Mouse (Mus musculus) left cerebral cortex, postnatal 25 days (tissue): Measurements from ENCODE around the gene Arrdc2. TPM values are rescaled to one million over a fixed set of nuclear protein-coding genes. Genes with fewer than 3 reads are reported as not detected.
A peak's percentile ranks its signal among the peaks of the same experiment; 100 is the strongest.
"Not testable (repeated sequence)": the region's sequence is repeated elsewhere in the genome, so short reads cannot be mapped to it uniquely, and the experiment has no call there.

Source experiments
- DNase-seq, 2 experiments: peaks; one replicate each; pipeline ENCODE4 v3.0.0; 2022; ENCODE audit warnings: low spot score in 2 of 2, mixed read lengths in 1 of 2
- intact Hi-C: fragments of 180-260 bp; cut with DNase I; formaldehyde crosslinking; loops from one replicate; pipeline ENCODE4 v1.15.1; 2025
- total RNA-seq, 2 experiments: library from RNA; stranded (reverse); gene quantifications; 2 replicates each; pipeline ENCODE4 v1.2.3; 2021

The Arrdc2 gene
- total RNA-seq, 2 experiments from 2014 or later: 9.5 to 12.2 TPM

DNA sequence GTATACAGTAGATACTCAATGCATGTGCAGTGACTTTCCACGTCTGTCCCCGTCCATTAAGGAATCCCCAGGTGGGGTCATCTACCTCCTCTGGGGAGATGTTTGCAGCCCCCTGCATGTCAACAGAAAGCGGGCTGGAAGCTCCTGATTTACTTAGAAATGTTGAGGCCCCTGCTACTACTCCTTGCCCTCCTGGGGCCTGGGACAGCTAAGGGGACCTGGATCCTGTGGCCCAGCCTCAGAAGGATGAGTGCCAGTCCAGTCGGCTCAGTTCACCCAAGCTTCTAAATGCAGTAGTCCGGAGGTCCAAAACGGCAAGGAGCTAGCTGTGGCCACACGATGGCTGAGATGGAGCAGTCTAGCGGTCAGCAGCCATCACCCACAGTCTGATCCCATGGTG, 4.4 kb upstream of the Arrdc2 start:
- intact Hi-C loops: loop anchor here (1.0 kb wide), 1 partner anchor 25 kb away; no protein-coding TSS in a partner anchor
- no peak for DNase-seq

DNA sequence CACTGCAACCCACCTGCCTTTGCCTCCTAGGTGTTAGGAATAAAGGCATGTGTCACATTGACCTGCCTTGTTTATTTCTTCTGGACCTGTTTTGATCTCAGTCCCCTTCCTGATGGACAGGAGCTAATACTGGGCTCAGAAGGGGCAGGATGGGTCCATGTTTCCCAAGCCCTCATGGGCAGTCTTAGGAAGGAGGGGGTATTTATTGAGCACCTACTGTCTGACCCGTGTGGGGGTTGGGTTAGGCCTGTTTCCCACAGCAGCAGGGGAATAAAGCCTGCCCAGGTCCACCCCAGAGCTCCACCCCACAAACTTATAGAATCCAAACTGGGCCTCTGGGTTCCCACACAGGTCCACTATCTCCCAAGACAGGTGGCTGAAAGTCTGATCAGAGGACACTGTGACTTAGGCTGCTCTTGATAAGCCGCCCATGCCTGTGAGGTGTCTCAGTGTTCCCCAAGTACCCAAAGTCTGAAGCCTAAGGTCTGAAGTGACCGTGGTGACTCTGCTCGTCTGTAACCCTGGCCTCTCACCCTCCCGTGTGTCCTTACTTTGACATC, 3.8 kb upstream of the Arrdc2 start:
- intact Hi-C loops: no loop called here
- no peak for DNase-seq

DNA sequence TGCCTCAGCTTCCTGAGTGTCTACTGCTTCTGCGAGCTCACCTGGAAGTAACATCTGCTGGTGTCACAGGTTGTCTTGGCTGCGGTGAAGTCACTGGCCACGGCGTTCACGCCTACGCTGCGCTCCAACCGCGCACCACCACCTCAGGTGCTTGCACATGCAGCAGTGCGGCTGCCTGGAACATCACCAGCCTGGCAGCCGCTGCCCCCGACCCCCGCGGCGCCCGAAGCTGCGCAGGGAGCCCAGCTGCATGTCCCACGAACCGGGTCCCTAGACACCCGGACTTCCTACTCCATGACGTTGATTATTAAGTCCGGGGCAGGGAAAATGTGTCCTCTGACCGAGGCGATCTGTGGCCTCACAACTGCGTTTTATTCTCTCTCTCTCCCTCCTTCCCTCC, 3.0 kb upstream of the Arrdc2 start:
- intact Hi-C loops: no loop called here
- DNase-seq: no peak

DNA sequence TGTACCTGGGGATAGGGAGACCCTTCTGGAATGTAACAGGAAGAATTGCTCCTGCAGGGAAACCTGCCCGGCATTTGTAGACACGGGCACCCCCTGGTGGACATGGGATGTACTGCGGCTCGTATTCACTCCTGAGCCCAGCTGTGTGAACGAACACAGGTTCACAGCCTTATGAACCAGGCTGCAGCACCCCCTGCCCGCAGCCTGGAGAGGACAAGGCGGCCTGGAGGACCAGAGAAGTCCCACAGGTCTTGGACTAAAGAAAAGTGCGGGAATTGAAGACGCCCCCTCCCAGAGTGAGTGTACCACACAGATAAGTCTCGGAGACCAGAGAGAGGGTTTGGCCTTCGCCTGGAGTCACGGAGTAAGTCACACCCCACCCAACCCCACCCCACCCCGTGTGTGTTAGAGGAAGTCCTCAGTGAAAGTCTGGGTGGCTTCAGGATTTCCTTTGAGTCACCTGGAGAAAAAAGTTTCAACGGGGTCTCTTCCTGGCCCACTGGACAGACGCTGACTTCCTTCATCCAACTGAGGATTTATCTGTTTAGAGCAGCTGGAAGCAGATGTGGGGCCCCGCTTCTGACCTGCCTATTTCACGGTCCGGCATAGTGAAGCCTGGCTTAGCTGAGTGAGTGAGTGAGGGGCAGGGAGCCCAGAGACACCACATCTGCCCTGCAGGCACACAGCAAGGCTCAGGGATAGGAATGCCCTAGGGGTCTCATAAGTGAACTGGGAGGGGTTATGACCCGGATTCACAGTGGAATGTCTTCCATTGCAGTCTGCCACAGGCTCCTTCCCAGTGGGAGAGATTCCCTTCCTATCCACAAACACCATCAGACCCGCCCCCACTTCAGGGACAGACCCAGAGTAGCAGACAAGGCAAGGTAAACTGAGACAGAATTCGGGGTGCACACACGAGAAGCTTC, 1.9 kb upstream of the Arrdc2 start:
- intact Hi-C loops: loop anchor here (1.0 to 2.0 kb wide), 3 partner anchors 20 to 121 kb away; no protein-coding TSS in a partner anchor
- DNase-seq: peak; percentile 88 to 90

DNA sequence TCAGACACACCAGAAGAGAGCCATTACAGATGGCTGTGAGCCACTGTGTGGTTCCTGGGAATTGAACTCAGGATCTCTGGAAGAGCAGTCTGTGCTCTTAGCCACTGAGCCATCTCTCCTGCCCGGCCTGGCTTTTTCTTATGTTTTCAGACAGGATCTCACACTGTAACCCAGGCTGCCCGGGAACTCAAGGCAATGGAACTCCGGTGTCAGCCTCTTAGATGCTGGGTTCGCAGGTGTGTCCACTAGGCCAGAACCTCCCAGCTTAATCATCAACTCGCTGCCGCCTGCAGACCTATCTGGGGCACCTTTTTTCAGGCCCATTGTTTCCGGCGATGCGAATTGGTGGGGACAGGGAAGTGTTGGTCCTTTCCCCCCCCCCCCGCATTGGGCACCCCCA, 1.1 kb upstream of the Arrdc2 start:
- no peak for DNase-seq
- intact Hi-C loops: loop anchor here (2.0 kb wide), 1 partner anchor 78 kb away; no protein-coding TSS in a partner anchor

DNA sequence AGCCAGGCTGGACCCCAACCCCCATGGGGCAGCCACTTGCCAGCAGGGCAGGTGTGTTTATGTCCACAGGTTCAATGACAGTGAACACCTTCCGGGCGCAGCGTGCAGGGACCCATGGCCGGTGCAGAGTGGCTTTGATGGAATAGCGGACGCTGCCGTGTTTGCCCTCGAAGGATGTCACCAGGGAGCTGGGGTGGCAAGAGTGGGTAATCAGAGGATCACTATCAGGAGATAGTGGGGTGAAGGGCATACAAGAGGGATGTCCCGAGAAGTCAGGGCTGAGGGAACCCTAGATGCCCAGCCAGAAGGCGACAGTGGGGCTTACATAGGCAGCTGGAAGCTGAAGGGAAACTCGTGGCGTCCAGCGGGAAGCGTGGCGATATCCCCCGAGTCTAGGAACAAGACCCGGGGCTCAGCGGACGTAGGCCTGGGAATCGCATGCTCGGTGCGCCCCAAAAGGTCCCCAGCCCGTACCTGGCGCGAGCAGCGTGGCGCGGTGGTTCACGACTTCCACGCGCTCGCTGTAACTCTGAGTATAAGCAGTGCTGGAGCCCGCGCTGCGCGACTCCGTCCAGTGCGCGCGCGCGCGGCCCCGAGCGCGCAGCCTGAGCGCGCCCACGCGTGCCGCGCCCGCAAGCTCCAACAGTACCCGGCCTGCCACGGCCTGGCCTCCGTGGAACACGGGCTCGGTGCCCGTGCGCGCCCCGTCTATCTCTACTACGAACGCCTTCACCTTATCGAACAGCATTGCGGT, 689 bp downstream of the Arrdc2 start:
- intact Hi-C loops: loop anchor here (2.0 kb wide), 1 partner anchor 34 kb away; the partner anchor contains the start of gene Mast3
- no peak for DNase-seq

DNA sequence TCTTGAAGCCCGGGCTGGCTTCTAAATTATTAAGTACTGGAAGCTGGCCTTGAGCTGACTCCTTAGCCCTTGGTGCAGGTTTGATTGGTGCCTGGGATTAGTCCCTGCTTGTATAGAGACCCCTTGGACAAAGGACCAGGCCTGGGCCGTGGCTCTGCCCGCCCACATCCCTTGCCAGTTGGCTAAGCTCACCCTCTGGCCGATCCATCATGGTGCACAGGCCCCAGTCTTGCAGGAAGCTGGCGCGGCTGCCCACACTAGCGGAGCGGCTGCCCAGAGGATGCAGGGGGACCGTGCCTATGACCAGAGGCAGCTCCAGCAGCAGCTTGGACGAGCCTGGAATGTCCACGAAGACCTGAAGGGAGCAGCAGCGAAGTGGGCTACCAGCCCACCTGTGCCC, 2.9 kb downstream of the Arrdc2 start:
- intact Hi-C loops: no loop called here
- DNase-seq: no peak

DNA sequence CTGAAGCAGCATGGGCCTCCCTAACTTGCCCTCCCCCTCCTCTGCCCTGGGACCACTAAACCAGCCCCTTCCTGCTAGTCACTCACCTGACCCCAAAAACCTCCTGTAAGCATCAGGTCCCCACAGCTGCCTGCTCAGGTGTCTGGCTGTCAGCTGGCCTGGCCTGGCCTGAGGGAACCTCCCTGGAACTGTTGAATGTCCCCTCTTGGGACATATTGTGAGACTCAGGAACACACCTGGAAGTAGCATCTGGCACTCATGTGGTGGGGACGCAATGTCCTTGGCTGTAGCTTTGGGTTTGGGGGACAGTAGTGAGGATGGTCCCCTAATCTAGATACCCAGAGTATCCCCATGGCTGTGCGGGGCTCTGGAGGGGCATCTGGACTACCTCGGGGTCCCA, 5.4 kb downstream of the Arrdc2 start:
- DNase-seq: no peak
- intact Hi-C loops: no loop called here

DNA sequence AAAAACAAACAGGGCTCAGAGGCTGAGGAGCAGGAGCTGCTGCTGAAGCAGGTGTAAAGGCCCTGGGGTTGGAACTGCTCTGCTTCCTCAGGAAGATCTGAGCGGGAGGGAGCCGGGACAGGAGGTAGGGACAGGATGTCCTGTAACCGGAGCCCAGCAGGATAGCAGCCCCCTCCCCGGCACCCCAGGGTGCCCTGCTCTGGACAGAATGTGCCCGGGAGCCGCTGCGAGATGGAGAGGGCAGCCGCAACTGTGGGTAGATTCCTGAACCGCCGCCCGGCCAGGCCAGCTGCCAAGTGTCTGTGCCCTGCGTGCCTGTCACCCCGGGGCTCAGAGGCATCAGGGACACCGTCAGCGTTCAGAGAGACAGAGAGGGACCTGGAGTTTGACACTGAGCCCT, 6.0 kb downstream of the Arrdc2 start:
- no peak for DNase-seq
- intact Hi-C loops: no loop called here

DNA sequence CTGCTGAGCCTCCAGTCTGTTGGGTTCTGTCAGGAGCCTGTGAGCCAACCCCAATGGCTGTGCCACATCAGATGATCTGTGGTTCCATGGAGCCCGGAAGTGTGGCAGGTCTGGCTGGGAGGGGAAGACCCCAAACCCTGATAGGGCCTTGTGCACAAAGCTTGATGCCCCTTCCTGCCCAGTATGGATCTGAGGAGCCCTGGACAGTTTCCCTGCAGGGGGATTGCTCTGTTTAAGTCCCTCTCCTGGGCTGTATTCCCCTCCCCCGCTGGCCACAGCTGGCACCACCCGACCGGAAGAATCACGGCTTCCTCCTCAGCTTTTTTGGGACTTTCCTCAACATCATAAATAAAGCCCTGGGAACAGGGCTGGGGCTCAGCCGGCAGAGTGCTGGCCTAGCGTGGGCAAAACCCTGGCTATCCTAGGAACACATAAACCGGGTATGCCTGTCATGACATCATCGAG, 6.5 kb downstream of the Arrdc2 start:
- intact Hi-C loops: no loop called here
- DNase-seq: no peak

DNA sequence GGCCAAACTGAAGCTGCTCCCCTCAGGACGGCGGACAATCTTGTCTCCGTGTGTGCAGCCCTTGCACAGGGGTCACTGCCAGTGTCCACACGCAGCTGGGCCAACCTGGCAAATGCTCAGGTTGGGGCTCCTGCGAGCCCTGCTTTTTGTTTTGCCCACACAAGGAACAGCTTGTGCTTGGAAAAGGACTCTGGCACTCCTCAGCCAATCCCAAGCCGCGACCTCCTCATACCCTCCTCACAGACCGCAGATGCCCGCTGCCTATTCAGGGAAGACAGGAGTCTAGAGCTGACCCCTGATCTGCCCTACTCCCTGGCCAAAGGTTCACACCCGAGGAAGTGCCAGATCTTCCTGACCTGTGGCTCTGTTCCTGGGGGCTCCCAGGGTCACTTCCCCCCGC, 7.1 kb downstream of the Arrdc2 start:
- DNase-seq: no peak
- intact Hi-C loops: no loop called here

DNA sequence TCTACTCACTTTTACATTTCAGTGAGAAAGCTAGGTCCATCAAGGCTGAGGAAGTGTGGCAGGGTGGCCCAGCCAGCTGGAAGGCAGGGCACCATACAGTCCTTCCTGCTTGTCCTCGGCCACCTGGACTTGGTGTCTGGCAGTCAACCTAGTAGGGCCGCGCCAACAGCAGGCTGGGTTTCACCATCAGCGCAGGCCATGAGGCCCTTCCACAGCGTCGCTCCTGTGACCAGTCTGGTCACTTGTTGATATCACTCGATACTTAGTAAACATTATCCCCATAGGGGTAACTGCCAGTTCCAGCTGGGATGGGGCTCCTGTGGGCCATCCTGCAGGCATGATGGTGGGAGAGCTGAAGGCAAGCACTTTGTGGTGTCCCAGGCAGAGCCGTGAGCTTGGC, 8.0 kb downstream of the Arrdc2 start:
- intact Hi-C loops: no loop called here
- DNase-seq: no peak

DNA sequence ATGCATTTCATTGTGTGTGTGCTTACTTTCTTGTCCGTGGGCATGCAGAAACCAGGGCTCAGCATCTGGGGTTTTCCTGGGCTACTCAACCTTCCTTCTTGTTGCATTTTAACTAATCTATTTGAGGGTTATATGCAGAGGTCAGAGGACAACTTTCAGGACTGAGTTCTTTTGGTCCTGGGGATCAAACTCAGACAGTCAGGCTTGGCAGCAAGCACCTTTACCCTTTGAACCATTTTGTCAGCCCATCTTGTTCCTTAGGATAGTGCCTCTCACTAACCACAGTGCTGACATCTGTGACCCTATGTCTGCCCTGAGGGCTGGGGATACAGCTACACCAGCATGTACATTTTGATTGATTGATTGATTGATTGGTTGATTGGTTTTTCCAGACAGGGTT, 11.7 kb downstream of the Arrdc2 start:
- intact Hi-C loops: no loop called here

DNA sequence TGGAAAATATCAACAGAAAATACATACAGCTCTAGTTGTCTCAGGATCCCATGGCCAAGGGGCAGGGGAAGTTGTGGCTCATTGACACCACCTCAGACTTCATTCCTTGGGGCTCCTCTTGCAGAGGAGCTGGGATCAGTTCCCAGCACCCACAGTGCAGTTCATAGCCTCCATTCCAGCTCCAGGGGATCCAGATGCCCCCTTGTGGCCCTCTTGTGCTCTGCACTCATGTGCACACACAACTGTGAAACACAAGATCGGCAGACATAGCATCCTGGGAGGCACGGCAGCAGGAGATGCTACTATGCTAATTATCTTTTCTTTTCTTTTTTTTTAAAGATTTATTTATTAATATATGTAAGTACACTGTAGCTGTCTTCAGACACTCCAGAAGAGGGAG, 12.5 kb downstream of the Arrdc2 start:
- no peak for DNase-seq
- intact Hi-C loops: no loop called here

More for the DNA sequence above, 11.7 kb downstream of the Arrdc2 start:
- no peak for DNase-seq

DNA sequence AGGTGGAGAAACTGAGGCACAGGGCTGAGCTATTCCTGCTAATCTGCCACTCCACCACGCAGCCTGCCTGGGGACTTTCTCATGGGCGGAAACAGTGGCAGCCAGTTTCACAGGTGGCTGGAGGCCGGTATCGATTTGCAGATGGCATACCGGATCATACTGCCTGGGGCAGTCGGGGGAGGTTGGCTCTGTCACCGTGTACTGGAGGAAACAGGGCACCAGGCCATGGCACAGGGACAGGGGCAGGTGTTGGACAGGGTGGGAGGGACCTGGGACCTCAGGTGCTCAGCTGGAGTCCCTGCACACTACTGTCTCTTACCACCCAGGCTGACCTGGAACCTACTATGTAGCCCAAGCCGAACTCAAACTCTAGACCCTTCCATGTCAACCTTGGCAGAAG, 13.7 kb downstream of the Arrdc2 start:
- intact Hi-C loops: no loop called here
- no peak for DNase-seq

DNA sequence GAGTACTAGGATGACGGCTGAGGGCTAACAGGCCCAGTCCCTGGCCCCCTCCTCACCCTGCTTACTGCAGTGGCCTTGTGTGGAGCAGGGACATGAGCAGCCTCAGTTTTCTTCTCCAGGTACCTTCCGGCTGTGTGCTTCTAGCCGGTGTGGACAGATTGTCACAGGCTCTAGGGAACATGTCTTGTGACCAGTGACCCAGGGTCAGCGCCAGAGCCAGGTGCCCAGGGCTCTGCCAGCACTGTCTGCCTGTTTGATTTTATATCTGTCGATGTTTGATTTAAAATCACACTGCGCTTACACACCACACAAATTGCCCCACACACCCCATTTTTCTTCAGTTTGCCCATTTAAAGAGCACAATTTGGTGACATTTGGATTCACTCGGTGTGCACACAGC, 15.7 kb downstream of the Arrdc2 start:
- no peak for DNase-seq
- intact Hi-C loops: no loop called here

DNA sequence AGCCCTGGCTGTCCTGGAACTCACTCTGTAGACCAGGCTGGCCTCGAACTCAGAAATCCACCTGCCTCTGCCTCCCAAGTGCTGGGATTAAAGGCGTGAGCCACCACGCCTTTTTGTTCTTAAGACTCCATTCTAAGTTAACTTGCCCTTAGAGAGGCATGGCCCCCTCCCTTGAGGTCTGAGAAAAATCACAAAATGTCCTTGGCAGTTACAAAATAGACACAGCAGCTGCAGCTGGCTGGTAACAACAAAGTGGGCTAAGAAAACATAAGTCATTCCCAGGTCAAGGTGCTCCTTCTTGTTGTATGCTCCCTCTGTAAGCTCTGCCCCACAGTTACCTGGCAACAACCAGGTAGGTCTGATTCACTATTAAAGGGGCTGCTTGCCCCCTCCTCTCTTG, 16.9 kb downstream of the Arrdc2 start:
- DNase-seq, intact Hi-C loops: not testable (repeated sequence)

DNA sequence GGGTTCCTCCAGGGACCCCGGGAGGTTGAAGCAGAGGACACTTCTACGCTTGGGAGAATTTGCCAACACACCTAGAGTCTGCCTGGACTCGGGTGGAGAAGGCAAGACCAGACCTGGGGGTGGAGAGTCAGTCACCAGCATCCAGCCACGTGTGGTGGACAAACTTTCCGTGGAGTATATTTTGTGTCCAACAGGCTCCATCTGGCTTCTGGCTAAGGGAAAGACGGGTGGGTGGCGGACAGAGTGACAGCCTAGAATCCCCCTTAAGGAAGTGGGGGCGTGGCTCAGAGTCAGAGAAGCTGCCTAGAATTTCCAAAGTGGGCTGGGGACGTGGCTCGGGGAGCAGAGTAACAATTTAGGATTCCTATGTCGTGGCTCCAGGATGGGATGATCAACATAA, 17.5 kb downstream of the Arrdc2 start:
- intact Hi-C loops: loop anchor here (1.0 kb wide), 1 partner anchor 19 kb away; no protein-coding TSS in a partner anchor
- DNase-seq: peak in 1 of 2 experiments; percentile 86

DNA sequence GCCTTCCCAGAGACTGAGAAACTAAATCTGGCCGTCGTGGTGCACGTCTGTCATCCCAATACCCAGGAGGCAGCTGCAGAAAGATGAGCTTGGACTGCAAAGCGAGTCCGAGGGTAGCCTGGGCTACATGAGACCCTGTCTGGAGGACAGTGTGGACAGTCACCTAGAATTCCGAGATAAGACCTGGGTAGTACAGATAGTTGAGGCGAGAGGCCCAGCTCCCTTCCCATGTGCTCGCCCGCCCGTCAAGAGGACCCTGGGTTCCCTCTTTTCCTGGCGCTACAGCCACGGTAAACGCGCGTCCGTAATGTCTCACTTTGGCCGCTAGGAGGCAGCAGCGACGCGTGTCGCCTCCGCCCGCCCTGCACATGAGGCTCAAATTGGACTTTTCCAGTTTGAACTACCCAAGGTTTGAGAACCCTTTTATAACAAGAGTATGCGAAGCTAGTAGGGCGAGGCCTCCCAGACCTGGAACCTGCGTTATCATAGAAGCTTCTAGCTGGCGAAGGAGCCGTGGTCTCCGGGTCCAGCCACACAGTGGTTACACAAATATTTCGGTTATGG, 18.0 kb downstream of the Arrdc2 start:
- intact Hi-C loops: loop anchor here (1.0 kb wide), 1 partner anchor 20 kb away; no protein-coding TSS in a partner anchor
- no peak for DNase-seq
